Mouse (Mus musculus) ES-Bruce4 (cell line): ENCODE measurements around the gene D430042O09Rik.

Source experiments
- CTCF ChIP-seq: IDR thresholded peaks from one replicate; pipeline ENCODE4 v1.8.1; 2011; ENCODE audit warnings: low read depth, low read length
- POLR2A ChIP-seq: IDR thresholded peaks from one replicate; pipeline ENCODE4 v1.8.1; 2011; ENCODE audit warnings: low read length; ENCODE audit not compliant: insufficient read depth

DNA sequence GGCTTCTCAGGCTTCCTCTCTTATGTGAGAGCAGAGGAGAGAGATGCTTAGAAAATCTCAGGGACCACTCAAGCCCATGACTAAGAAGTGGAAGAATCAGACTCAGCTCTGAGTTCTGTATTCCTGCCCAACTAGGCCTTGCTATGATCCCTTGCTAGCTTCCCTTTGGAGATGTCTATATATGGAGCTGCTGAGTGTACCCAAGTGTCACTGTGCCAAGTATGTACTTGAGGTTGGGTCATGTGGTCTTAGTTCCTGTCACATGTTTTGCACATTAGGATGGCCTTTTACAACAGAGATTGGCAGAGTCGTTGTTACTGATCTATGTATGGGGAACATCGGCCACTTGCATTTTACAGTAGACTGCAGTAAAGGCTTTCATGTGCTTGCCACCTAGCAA lies 54.6 kb downstream of the D430042O09Rik start:
- TF ChIP-seq CTCF = no peak
- no peak for TF ChIP-seq POLR2A
